Mouse (Mus musculus): ENCODE data around the gene Adam1b. TPM values are rescaled to one million over a fixed set of nuclear protein-coding genes. Genes with fewer than 3 reads are reported as not detected.

Adam1b gene
- polyA plus RNA-seq, 1 experiment from 2014 or later, result not detected

- no peak overlapping the region for H3K4me3 ChIP-seq
- WGBS, result 68% methylated on average over 7 of the region's 7 CpGs
Observed at GRCm38 (mm10) chr5:121474610-121475009, 28.6 kb downstream of the Adam1b start.

DNA sequence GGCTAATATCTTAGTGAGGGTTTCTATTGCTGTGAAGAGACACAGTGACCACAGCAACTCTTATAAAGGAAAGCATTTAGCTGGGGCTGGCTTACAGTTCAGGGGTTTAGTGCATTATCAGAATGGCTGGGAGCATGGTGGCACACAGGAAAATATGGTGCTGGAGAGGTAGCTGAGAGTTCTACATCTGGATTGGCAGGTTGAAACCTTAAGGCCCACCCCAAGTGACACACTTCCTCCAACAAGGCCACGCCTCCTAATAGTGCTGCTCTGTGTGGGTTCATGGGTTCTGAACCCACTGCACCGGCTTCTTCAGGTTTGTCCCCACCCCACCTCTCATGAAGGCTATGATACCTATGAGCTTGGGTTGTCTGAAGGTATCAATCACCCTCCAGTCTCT, 30.8 kb downstream of the Adam1b start:
- Histone ChIP-seq H3K4me1 (peaks cover 9% of the 10 kb centered on the region), H3K27me3 (ENCODE audit: poor library complexity, severe bottlenecking) (no peaks in the 10 kb centered on the region)
- 93% methylated on average over 2 of the region's 2 CpGs for WGBS

More at GRCm38 (mm10) chr5:121474610-121475009, 28.6 kb downstream of the Adam1b start:
- Histone ChIP-seq H3K9me3 (no peaks in the 10 kb centered on the region), H3K36me3 (replicated peaks) (no peaks in the 10 kb centered on the region), H3K27me3 (ENCODE audit: poor library complexity, severe bottlenecking) (no peaks in the 10 kb centered on the region), H3K4me1 (peaks cover 9% of the 10 kb centered on the region), H3K27ac (no peak overlapping the region)
- DNase-seq (ENCODE audit: extremely low spot score, low spot score), result no peak

GRCm38 (mm10) chr5:121469566-121469965, 33.7 kb downstream of the Adam1b start:
- DNase-seq (ENCODE audit: extremely low spot score, low spot score), result no peak
- 70% methylated on average over 3 of the region's 3 CpGs for WGBS
- H3K9me3 ChIP-seq, result no peaks in the 10 kb centered on the region
- no peak overlapping the region for H3K4me3 ChIP-seq
- peaks cover 7% of the 10 kb centered on the region for H3K4me1 ChIP-seq
- H3K27ac ChIP-seq, result no peak overlapping the region
- no peaks in the 10 kb centered on the region for H3K27me3 ChIP-seq (ENCODE audit: poor library complexity, severe bottlenecking)
- H3K36me3 ChIP-seq (replicated peaks), result no peaks in the 10 kb centered on the region

More for the DNA sequence above, 30.8 kb downstream of the Adam1b start:
- no peaks in the 10 kb centered on the region for H3K36me3 ChIP-seq (replicated peaks)
- H3K4me3 ChIP-seq, result no peak overlapping the region
- H3K27ac ChIP-seq, result no peak overlapping the region
- H3K9me3 ChIP-seq, result no peaks in the 10 kb centered on the region
- no peak for DNase-seq (ENCODE audit: extremely low spot score, low spot score)

DNA sequence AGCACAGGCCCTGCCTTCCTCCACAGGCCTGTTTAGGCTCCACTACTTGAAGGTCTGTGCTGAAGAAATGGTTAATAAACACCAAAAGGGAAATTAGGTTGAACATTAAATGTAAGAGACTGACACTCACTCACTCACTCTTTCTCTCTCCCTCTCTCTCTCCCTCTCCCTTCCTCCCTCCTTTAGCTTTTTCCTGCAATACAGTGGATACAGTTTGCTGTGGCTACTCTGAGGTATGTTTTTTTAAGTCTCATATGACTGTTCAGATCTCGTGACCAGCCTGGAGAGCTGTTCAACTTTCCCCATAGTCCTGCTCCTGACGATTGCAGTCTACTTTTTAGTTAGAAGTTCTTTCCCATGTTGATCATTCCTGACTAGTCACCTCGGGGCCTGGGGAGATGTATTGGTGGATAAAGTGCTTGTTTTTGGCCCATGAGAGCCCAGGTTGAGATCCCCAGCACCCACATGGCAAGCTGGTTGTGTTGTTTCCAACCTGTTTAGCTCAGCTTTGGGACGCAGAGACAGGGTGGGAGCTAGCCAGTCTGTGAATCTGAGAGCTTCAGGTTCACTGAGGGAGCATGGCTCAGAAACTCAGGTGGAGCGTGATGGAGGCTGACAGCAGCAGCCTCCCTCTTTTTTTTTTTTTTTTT, 39.5 kb downstream of the Adam1b start:
- Histone ChIP-seq H3K27me3 (ENCODE audit: poor library complexity, severe bottlenecking) (no peaks in the 10 kb centered on the region), H3K4me1 (0 out of 2 replicates have a peak, but pooled peaks cover 5% of the 10 kb centered on the region), H3K36me3 (replicated peaks) (no peaks in the 10 kb centered on the region), H3K9me3 (no peaks in the 10 kb centered on the region), H3K4me3 (no peak overlapping the region), H3K27ac (no peak overlapping the region)
- 80% methylated on average over 5 of the region's 5 CpGs for WGBS
- no peak for DNase-seq (ENCODE audit: extremely low spot score, low spot score)

GRCm38 (mm10) chr5:121462967-121463366, 40.3 kb downstream of the Adam1b start:
- WGBS, result 69% methylated on average over 5 of the region's 5 CpGs
- no peaks in the 10 kb centered on the region for H3K36me3 ChIP-seq (replicated peaks)
- H3K27ac ChIP-seq, result no peak overlapping the region
- DNase-seq (ENCODE audit: extremely low spot score, low spot score), result no peak
- no peak overlapping the region for H3K4me3 ChIP-seq
- H3K27me3 ChIP-seq (ENCODE audit: poor library complexity, severe bottlenecking), result no peaks in the 10 kb centered on the region
- 0 out of 2 replicates have a peak, but pooled peaks cover 5% of the 10 kb centered on the region for H3K4me1 ChIP-seq
- H3K9me3 ChIP-seq, result no peaks in the 10 kb centered on the region

GRCm38 (mm10) chr5:121462171-121462502, 41.1 kb downstream of the Adam1b start:
- Histone ChIP-seq H3K27me3 (ENCODE audit: poor library complexity, severe bottlenecking) (no peaks in the 10 kb centered on the region), H3K27ac (no peak overlapping the region), H3K9me3 (no peaks in the 10 kb centered on the region), H3K36me3 (replicated peaks) (no peaks in the 10 kb centered on the region), H3K4me1 (0 out of 2 replicates have a peak, but pooled peaks cover 5% of the 10 kb centered on the region), H3K4me3 (no peak overlapping the region)
- no peak for DNase-seq (ENCODE audit: extremely low spot score, low spot score)
- WGBS, result 53% methylated on average over 1 of the region's 1 CpGs

DNA sequence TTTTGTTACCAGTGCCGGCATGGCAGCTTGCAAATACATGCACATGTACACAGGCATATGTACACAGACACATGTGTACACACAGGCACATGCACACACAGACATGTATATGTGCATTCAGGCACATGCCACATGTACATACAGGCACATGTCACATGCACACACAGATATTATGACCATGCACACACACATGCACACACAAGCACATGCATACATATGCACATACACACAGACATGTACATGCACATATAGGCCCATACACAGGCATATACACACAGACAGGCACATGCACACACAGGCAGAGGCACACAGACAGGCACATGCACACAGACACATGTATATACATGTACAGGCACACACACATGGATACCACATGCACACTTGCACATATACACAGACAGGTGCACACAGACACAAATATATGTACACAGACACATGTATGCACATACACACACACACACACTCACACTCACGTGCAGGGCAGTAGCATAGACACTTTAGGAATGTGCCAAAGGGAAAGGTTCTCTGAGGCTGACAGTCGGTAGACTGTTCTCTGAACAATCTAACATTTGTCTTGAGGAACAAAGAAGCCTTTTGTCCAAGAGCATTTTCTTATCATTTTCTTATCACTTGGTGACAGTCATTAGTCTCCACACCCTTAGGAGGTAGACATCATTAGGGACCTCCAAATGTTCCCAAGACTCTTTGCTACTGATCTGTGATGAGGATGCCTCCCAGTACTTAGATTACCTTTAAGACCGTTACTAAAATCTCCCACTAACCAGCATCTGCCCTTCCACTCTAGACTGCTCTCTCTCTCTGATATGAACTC, 41.7 kb downstream of the Adam1b start:
- Histone ChIP-seq H3K36me3 (replicated peaks) (no peaks in the 10 kb centered on the region), H3K4me3 (no peak overlapping the region), H3K27me3 (ENCODE audit: poor library complexity, severe bottlenecking) (no peaks in the 10 kb centered on the region), H3K27ac (no peak overlapping the region), H3K9me3 (no peaks in the 10 kb centered on the region), H3K4me1 (0 out of 2 replicates have a peak, but pooled peaks cover 5% of the 10 kb centered on the region)
- WGBS, result 60% methylated on average over 4 of the region's 4 CpGs
- no peak for DNase-seq (ENCODE audit: extremely low spot score, low spot score)

DNA sequence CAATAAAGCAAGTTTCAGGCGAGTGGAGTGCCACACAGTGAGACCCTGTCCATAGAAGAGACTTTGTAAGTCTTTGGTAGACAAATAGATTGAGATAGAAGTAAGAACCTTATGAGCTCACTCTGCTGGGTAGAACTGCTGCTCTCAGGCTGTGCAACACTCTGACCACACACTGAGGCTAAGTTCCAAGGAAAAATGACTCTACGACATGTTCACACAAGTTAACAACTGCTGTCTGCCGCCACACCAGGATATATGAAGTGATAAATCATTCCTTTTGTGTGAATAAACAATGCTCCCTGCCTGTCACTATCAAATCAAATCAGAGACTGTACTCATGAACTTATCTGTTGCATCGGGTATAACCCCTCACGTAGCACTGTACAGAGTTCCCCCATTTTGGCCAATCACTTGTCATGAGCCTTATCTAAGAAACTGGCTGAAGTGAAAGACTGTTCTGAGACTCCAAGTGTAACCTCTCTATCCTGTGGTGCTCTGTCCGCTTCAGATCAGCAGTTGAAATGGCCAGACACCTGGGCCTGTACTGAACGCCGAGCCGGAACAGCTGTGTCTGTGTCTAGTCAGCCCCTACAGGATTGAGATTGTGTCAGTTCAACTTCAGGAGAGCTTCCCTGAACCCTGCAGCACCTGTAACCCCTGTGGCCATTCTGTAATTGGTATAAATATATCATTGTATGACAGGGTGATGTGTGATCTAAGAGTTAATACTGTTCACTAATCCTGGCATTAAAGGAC, 47.5 kb downstream of the Adam1b start:
- Histone ChIP-seq H3K36me3 (replicated peaks) (no peaks in the 10 kb centered on the region), H3K27ac (no peak overlapping the region), H3K4me3 (no peak overlapping the region), H3K4me1 (peaks cover 28% of the 10 kb centered on the region), H3K9me3 (no peaks in the 10 kb centered on the region), H3K27me3 (ENCODE audit: poor library complexity, severe bottlenecking) (no peaks in the 10 kb centered on the region)
- no peak for DNase-seq (ENCODE audit: extremely low spot score, low spot score)
- 88% methylated on average over 9 of the region's 9 CpGs for WGBS

DNA sequence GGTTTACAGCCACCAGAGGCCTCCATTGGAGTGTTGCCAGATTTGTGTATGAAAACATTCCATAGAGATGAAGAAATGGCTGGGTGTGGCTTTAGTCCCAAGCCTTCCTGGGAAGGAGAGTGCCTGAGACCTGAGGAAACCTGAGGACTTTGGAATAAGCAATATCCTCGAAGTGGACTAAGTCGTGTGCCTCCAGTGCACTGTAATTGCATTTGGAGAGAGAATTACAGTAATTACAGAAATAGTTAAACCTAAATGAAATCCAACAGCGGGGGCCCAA, 48.8 kb downstream of the Adam1b start:
- H3K4me3 ChIP-seq, result no peak overlapping the region
- H3K9me3 ChIP-seq, result no peaks in the 10 kb centered on the region
- H3K36me3 ChIP-seq (replicated peaks), result peaks cover 8% of the 10 kb centered on the region
- H3K27me3 ChIP-seq (ENCODE audit: poor library complexity, severe bottlenecking), result no peaks in the 10 kb centered on the region
- WGBS, result 97% methylated on average over 3 of the region's 3 CpGs
- no peak for DNase-seq (ENCODE audit: extremely low spot score, low spot score)
- H3K27ac ChIP-seq, result no peak overlapping the region
- H3K4me1 ChIP-seq, result peaks cover 37% of the 10 kb centered on the region

GRCm38 (mm10) chr5:121453743-121454502, 49.3 kb downstream of the Adam1b start:
- no peaks in the 10 kb centered on the region for H3K9me3 ChIP-seq
- H3K27me3 ChIP-seq (ENCODE audit: poor library complexity, severe bottlenecking), result no peaks in the 10 kb centered on the region
- H3K4me1 ChIP-seq, result peaks cover 37% of the 10 kb centered on the region
- H3K36me3 ChIP-seq (replicated peaks), result peaks cover 13% of the 10 kb centered on the region
- H3K27ac ChIP-seq, result no peak overlapping the region
- no peak for DNase-seq (ENCODE audit: extremely low spot score, low spot score)
- 93% methylated on average over 13 of the region's 13 CpGs for WGBS
- H3K4me3 ChIP-seq, result peak overlapping the region; percentile 92; the same call in 1 of the 2 replicates

- Histone ChIP-seq H3K9me3 (no peaks in the 10 kb centered on the region), H3K4me1 (peaks cover 37% of the 10 kb centered on the region), H3K27ac (peak overlapping the region; percentile 93), H3K27me3 (ENCODE audit: poor library complexity, severe bottlenecking) (no peaks in the 10 kb centered on the region), H3K36me3 (replicated peaks) (peaks cover 23% of the 10 kb centered on the region), H3K4me3 (peak overlapping the region; percentile 92)
- 9% methylated on average over 9 of the region's 9 CpGs for WGBS
- DNase-seq (ENCODE audit: extremely low spot score, low spot score), result no peak
Observed at GRCm38 (mm10) chr5:121452906-121453305, 50.3 kb downstream of the Adam1b start.

Measured in forebrain, embryonic 10.5 days (tissue).